Mouse (Mus musculus): ENCODE results near the gene Ugt1a9. TPM values are rescaled to one million over a fixed set of nuclear protein-coding genes. Genes with fewer than 3 reads are reported as not detected.

The Ugt1a9 gene
- polyA plus RNA-seq (2012; rRNA removed) = 0.09 TPM in 1 of 2 replicates, not detected in the other

GRCm38 (mm10) chr1:88070495-88070894 lies at the start of gene Ugt1a9:
Ugt1a9 (plus strand) TSS chr1:88070800.

DNA sequence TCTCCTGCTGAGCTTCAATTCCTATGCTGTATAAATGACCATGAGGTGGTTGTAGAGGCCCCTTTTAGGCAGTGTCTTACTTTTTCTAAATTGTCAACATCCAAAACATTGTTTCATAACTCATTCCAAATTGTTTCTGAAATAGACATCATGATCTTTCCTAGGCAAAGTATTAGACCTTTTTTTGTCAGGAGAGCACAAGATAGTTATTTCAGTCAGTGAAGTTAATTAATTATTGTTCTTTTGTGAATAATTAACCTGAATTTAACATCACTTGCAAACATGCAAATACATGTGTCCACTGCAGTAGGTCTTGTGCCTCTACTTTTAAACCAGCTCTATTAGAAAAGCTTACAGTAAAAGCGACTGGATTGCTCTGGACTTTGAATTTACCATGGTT lies 15.5 kb upstream of the Ugt1a9 start, which contains the start of gene Ugt1a10:
Gene Ugt1a10 (plus strand): TSS at position 301 of the 400 bp plus-strand sequence.

DNA sequence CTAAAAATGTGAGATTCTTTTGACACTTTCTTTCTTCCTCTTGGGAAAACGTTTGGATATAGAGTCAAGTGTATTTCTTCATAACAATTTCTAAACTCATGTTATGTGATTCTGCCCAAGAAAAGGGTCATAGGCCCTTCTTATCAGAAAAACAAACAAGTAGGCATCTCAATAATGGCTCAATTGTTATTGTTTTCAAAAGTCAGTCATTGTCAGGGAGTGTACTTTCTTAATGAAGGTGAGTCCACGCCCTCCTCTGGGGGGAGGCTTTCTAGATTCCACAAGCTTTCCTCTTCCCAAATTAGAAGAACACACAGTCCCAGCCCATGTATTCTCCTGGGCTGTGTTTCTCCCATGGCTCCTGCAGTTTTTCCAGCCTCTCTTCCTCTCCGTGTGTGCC lies 16.9 kb downstream of the Ugt1a9 start, which contains the start of gene Ugt1a8:
Gene Ugt1a8 (plus strand): TSS at position 301 of the 400 bp plus-strand sequence.

DNA sequence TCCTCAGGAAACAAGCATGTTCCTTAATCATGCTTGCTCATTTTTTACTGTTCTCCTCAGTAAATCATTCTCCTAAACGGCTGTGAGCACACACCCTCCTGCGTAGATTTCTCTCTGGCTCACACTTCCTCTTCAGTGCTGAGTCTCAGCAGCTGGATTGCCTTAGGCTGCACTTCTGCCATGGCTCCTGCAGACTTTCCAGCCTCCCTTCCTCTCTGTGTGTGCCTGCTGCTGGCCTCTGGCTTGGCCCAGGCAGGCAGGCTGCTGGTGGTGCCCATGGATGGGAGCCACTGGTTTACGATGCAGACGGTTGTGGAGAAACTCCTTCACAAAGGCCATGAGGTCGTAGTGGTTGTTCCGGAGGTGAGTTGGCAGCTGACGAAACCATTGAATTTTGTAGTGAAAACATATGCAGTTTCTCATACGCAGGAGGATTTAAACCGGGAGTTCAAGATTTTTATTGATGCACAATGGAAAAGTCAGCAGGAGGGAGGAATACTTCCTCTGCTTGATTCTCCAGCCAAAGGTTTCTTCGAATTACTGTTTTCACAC lies 24.4 kb downstream of the Ugt1a9 start, which contains the start of gene Ugt1a7c:
Gene Ugt1a7c (plus strand): TSS at position 122 of the 552 bp plus-strand sequence.

GRCm38 (mm10) chr1:88103019-88103418 lies 32.4 kb downstream of the Ugt1a9 start, which contains the start of gene Ugt1a6b:
Ugt1a6b (plus strand) TSS chr1:88103252.

DNA sequence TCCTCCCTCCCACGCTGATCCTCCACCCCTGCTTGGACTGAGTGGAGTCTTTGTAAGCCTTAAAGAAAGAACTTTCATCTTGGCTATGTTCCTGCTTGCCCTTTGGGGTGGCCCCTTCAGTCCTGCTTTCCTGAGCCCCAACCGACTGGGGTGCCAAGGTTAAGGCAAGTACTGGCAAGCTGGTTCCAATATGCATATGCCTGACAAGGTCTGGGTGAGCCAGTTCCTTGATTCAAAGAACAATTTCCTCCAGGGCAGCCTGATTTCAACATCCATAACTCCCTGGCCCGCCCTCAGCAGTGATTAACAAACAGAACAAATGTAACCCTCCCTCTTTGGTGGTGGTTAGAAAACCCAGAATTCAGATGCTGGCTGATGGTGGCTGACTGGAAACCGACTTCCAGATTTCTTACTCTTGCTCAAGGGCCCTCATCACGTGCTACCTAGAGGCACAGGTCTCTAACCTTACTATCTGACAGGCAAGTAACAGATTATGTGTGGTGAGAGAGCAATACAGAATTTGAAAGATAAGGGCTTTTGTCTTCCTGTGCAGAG lies 63.9 kb downstream of the Ugt1a9 start, which contains the start of gene Ugt1a6a:
Gene Ugt1a6a (plus strand): TSS at position 353 of the 555 bp plus-strand sequence.

DNA sequence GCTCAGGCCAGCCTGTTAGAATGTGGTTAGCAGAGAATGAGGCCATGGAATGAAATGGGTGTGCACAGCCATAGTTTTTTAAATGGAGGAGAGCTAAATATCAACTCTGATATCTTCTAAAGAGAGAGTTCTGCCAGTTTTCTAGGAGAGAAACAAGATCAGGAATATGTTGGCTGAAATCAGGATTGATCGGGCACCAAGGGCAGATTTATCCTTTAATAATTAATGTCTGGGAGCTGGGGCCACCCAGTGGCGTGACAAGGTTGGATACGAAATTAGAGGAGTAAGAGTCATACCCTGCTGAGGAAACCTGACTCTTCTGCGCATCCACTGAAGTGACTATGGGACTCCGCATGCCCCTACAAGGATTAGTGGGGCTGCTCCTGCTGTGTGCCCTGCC lies 95.1 kb downstream of the Ugt1a9 start, which contains the start of gene Ugt1a5:
Gene Ugt1a5 (plus strand): TSS at position 302 of the 400 bp plus-strand sequence.

GRCm38 (mm10) chr1:88200456-88200855 lies 129.9 kb downstream of the Ugt1a9 start, which contains the start of gene Ugt1a2:
Ugt1a2 (plus strand) TSS chr1:88200601.

GRCm38 (mm10) chr1:88205294-88205922 lies 134.8 kb downstream of the Ugt1a9 start, which contains the start of gene Dnajb3:
Dnajb3 (minus strand) TSS chr1:88205782.

DNA sequence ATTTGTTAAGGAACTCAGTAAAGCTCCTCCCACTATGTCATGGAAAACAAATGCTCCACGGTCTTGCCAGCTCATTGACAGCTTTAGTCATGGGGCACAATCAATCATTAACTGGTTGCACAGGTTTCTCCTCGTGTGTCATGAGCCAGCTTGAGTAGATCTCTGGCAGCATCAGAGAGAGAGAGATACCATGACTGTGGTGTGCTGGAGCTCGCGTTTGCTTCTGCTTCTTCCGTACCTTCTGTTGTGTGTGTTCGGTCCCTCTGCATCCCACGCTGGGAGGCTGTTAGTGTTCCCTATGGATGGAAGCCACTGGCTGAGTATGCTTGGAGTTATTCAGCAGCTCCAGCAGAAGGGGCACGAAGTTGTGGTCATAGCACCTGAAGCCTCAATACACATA lies 141.2 kb downstream of the Ugt1a9 start, which contains the start of gene Ugt1a1:
Gene Ugt1a1 (plus strand): TSS at position 148 of the 400 bp plus-strand sequence.

DNA sequence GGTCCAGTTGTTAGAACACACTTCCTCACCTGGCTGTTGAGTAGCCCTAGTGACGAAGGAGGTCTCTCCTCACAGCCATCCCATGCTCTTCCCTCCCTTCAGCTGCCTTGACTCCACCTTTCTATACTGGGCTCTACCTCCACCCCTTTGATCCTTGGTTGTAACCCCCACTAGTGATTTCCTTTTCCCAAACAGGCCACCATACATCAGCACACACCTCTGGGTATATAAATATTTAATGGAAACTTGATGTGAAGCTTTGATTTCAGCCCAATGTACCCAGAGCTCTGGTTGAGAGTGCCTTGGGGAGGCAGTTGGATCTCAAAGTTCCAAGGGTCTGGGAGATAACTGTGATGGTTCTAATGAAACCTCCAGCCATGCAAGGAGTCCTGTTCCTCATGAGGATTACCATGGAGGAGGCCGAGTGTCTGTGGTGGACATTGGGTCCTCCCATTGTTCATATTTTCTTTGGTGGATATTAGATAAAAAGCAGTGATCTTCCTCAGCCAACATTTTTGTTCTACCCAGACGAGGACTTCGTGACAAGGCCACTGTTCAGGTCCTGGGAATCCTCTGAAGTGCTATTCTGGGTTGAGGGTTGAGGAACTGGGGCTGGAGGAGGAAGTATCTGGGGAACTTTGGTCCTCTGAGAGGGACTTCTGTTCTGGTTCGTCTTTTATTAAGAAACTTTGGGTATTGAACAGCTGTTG lies 156.2 kb downstream of the Ugt1a9 start, which contains the start of gene Mroh2a:
Gene Mroh2a (plus strand): TSS at position 317 of the 710 bp plus-strand sequence.

Other genes starting within 250 kb of the Ugt1a9 start
- gene Dgkd, start 217.5 kb upstream of the Ugt1a9 start, polyA plus RNA-seq (2012; rRNA removed) = 12.4 and 14.8 TPM in 2 replicates
- 1.6 and 1.9 TPM in 2 replicates for gene Usp40, start 62.2 kb upstream of the Ugt1a9 start, polyA plus RNA-seq (2012; rRNA removed)
- gene Ugt1a10, start 15.4 kb upstream of the Ugt1a9 start, polyA plus RNA-seq (2012; rRNA removed) = not detected in 2 replicates
- not detected in 2 replicates for gene Ugt1a8, start 17.0 kb downstream of the Ugt1a9 start, polyA plus RNA-seq (2012; rRNA removed)
- gene Ugt1a7c, start 24.3 kb downstream of the Ugt1a9 start, polyA plus RNA-seq (2012; rRNA removed) = 5.6 and 12.9 TPM in 2 replicates
- gene Ugt1a6b, start 32.5 kb downstream of the Ugt1a9 start, polyA plus RNA-seq (2012; rRNA removed) = 17.2 and 29.8 TPM in 2 replicates
- gene Ugt1a6a, start 64.0 kb downstream of the Ugt1a9 start, polyA plus RNA-seq (2012; rRNA removed) = 14.9 and 21.4 TPM in 2 replicates
- 0.04 and 0.32 TPM in 2 replicates for gene Ugt1a5, start 95.2 kb downstream of the Ugt1a9 start, polyA plus RNA-seq (2012; rRNA removed)
- gene Ugt1a2, start 129.8 kb downstream of the Ugt1a9 start, polyA plus RNA-seq (2012; rRNA removed) = 0.09 TPM in 1 of 2 replicates, not detected in the other
- gene Dnajb3, start 135.0 kb downstream of the Ugt1a9 start, polyA plus RNA-seq (2012; rRNA removed) = 0.15 and 0.60 TPM in 2 replicates
- gene Ugt1a1, start 141.2 kb downstream of the Ugt1a9 start, polyA plus RNA-seq (2012; rRNA removed) = 1.1 and 1.6 TPM in 2 replicates
- 0.19 and 0.48 TPM in 2 replicates for gene Mroh2a, start 156.2 kb downstream of the Ugt1a9 start, polyA plus RNA-seq (2012; rRNA removed)
- 5.2 and 6.9 TPM in 2 replicates for gene Hjurp, start 206.8 kb downstream of the Ugt1a9 start, polyA plus RNA-seq (2012; rRNA removed)
- gene Trpm8, start 206.9 kb downstream of the Ugt1a9 start, polyA plus RNA-seq (2012; rRNA removed) = not detected in 2 replicates